ENCODE assay signal across 24 mouse cellular contexts in genomic region chr5:142614513-142614912, GRCm38 (mm10). TPM values are rescaled to one million over a fixed set of nuclear protein-coding genes. Genes with fewer than 3 reads are reported as not detected.
"Had no signal": no experiment of that assay in that cellular context is flagged by ENCODE, and none has a peak within 500 bp of the region (broad histone marks: within the 10 kb centered on the region; RNA-seq: fewer than 3 reads in every experiment).

No protein-coding gene starts in this region.

- H3K27me3 ChIP-seq: limb, embryonic 15.5 days; midbrain, embryonic 13.5 days had no signal

- H3K4me2 ChIP-seq: limb, embryonic 12.5 days; limb, embryonic 15.5 days; lung, embryonic 14.5 days; midbrain, embryonic 13.5 days; neural tube, embryonic 13.5 days had no signal

- ATAC-seq: intestine, embryonic 16.5 days; lung, postnatal 0 days; midbrain, embryonic 13.5 days; midbrain, embryonic 16.5 days had no signal

- H3K9me3 ChIP-seq: limb, embryonic 12.5 days; limb, embryonic 15.5 days; midbrain, embryonic 13.5 days; neural tube, embryonic 13.5 days had no signal

- H3K36me3 ChIP-seq: limb, embryonic 12.5 days; limb, embryonic 15.5 days; midbrain, embryonic 10.5 days; midbrain, embryonic 13.5 days; neural tube, embryonic 13.5 days had no signal

- DNase-seq: kidney, adult 18-20 months; kidney, adult 9 months; kidney, postnatal 14 days; kidney, postnatal 4 days; left cerebral cortex, postnatal 4 days; lung, embryonic 14.5 days; retina, postnatal 1 day; right cerebral cortex, postnatal 25 days; spleen, adult 18-20 months; thymus, adult 18-20 months; thymus, postnatal 36 days had no signal

- H3K4me1 ChIP-seq: limb, embryonic 12.5 days; limb, embryonic 15.5 days; midbrain, embryonic 10.5 days; midbrain, embryonic 13.5 days; neural tube, embryonic 13.5 days had no signal

- H3K4me3 ChIP-seq: limb, embryonic 12.5 days; limb, embryonic 15.5 days; midbrain, embryonic 10.5 days; midbrain, embryonic 13.5 days; myocyte; neural tube, embryonic 13.5 days had no signal

- H3K27ac ChIP-seq: limb, embryonic 12.5 days; limb, embryonic 15.5 days; macrophage; midbrain, embryonic 10.5 days; midbrain, embryonic 13.5 days; neural tube, embryonic 13.5 days had no signal

- H3K9ac ChIP-seq: limb, embryonic 12.5 days; limb, embryonic 15.5 days; lung, embryonic 14.5 days; midbrain, embryonic 13.5 days; neural tube, embryonic 13.5 days had no signal

RNA-seq across cellular contexts. Expression of gene Mmd2, which starts 5.9 kb away (rescaled TPM):
- total RNA-seq: megakaryocyte, adult 5-6 weeks; monocyte, adult 5-6 weeks; neutrophil, adult 5-6 weeks had no signal
- polyA plus RNA-seq: lung, postnatal 0 days; macrophage; myocyte had no signal
